Mouse (Mus musculus) ES-Bruce4 (cell line): ENCODE results near the gene Lpar2.

Source experiments
- EP300 ChIP-seq: IDR thresholded peaks from 2 replicates; pipeline ENCODE4 v1.6.1; 2011; ENCODE audit warnings: low read depth, low read length; ENCODE audit not compliant: insufficient read depth
- POLR2A ChIP-seq: IDR thresholded peaks from one replicate; pipeline ENCODE4 v1.8.1; 2011; ENCODE audit warnings: low read length; ENCODE audit not compliant: insufficient read depth

DNA sequence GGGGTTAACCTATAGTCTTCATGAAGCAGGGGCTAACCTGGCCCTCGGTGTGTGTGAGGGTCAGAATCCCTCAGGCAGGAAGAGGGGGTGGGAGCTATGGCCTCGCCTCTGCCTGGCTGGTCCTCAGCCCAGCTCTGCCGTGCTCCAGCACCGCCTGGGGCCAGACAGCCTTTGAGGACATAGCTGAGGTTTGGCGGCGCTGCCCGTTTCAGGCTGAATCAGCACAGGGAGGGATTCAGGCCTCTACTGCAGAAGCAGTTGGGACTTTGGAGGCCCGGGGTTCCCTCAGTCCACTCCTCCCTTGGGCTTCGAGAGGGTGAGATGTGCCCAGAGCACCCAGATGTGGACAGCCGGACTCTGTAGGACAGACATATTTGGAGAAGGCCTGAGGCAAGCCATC lies 53.9 kb downstream of the Lpar2 start:
- TF ChIP-seq EP300, result no peak
- no peak for TF ChIP-seq POLR2A
